Comparison of ENCODE assay signal across 8 mouse cellular contexts in genomic region chr9:107295616-107296015, GRCm38 (mm10). TPM values are rescaled to one million over a fixed set of nuclear protein-coding genes. Genes with fewer than 3 reads are reported as not detected.
DNase-seq lines count a peak whose midpoint lies in the region; ATAC-seq and TF ChIP-seq lines count a peak whose summit lies in the region.

No protein-coding gene starts in this region.

- 86% methylated on average over 4 of the region's 4 CpGs for WGBS in neural tube, embryonic 12.5 days
- WGBS in embryonic facial prominence, embryonic 15.5 days = 57% methylated on average over 4 of the region's 4 CpGs
- 11% methylated on average over 4 of the region's 4 CpGs for WGBS in liver, adult 2 months
- 88% methylated on average over 4 of the region's 4 CpGs for WGBS in neural tube, embryonic 13.5 days

- H3K27me3 ChIP-seq in neural tube, embryonic 12.5 days (replicated peaks) = peaks cover 12% of the 10 kb centered on the region
- H3K27me3 ChIP-seq in embryonic facial prominence, embryonic 15.5 days = 0 out of 2 replicates have a peak, but pooled peaks cover 8% of the 10 kb centered on the region
- H3K27me3 ChIP-seq in liver, adult 2 months (ENCODE audit: control insufficient read depth, insufficient read depth, low read length) = no peaks in the 10 kb centered on the region
- H3K27me3 ChIP-seq in neural tube, embryonic 13.5 days = peaks cover 18% of the 10 kb centered on the region

- peak overlapping the region; percentile 88 for H3K4me2 ChIP-seq in neural tube, embryonic 12.5 days (replicated peaks)
- peak overlapping the region; percentile 86; the same call in 1 of the 2 replicates for H3K4me2 ChIP-seq in embryonic facial prominence, embryonic 15.5 days (replicated peaks)
- peak overlapping the region; percentile 91 for H3K4me2 ChIP-seq in neural tube, embryonic 13.5 days

- TF ChIP-seq POLR2A in liver, adult 2 months (IDR thresholded peaks at IDR 0.05; ENCODE audit: extremely low read depth, insufficient read depth, low read length) = no peak

- no peak overlapping the region for H3K9ac ChIP-seq in neural tube, embryonic 12.5 days
- no peak overlapping the region for H3K9ac ChIP-seq in embryonic facial prominence, embryonic 15.5 days
- H3K9ac ChIP-seq in liver, adult 2 months (ENCODE audit: low read depth, low read length) = peak overlapping the region; percentile 76
- H3K9ac ChIP-seq in neural tube, embryonic 13.5 days = no peak overlapping the region

- no peak for DNase-seq in neural tube, embryonic 10.5 days (ENCODE audit: extremely low spot score, low spot score)
- no peak for DNase-seq in liver, adult 2 months (ENCODE audit: extremely low read depth, low read depth, low spot score)
- no peak for DNase-seq in gastrocnemius, adult 8-10 months (ENCODE audit: low spot score in 2 of 2)
- no peak for DNase-seq in kidney, postnatal 25 days

- no peak for TF ChIP-seq CTCF in liver, adult 2 months (IDR thresholded peaks at IDR 0.05; ENCODE audit: low read depth, low read length)

- peaks cover 9% of the 10 kb centered on the region; the same call in 1 of the 2 replicates for H3K79me2 ChIP-seq in liver, adult 2 months (ENCODE audit: control insufficient read depth, insufficient read depth, low read length)

- H3K9me3 ChIP-seq in neural tube, embryonic 12.5 days = no peaks in the 10 kb centered on the region
- no peaks in the 10 kb centered on the region for H3K9me3 ChIP-seq in embryonic facial prominence, embryonic 15.5 days (replicated peaks)
- no peaks in the 10 kb centered on the region for H3K9me3 ChIP-seq in neural tube, embryonic 13.5 days

- H3K4me1 ChIP-seq in neural tube, embryonic 12.5 days = peaks cover 17% of the 10 kb centered on the region
- peaks cover 31% of the 10 kb centered on the region for H3K4me1 ChIP-seq in embryonic facial prominence, embryonic 15.5 days
- peaks cover 18% of the 10 kb centered on the region; the same call in 1 of the 2 replicates for H3K4me1 ChIP-seq in liver, adult 2 months (ENCODE audit: control insufficient read depth, insufficient read depth, low read length)
- H3K4me1 ChIP-seq in neural tube, embryonic 13.5 days (replicated peaks) = peaks cover 28% of the 10 kb centered on the region

- H3K4me3 ChIP-seq in neural tube, embryonic 12.5 days = 0 out of 2 replicates have a peak overlapping the region, but pooled peaks have one; percentile 59
- H3K4me3 ChIP-seq in embryonic facial prominence, embryonic 15.5 days (replicated peaks) = peak overlapping the region; percentile 74; the same call in 1 of the 2 replicates
- peak overlapping the region; percentile 67 for H3K4me3 ChIP-seq in liver, adult 2 months (ENCODE audit: insufficient read depth, low read depth, low read length)
- peak overlapping the region; percentile 77; the same call in 1 of the 2 replicates for H3K4me3 ChIP-seq in neural tube, embryonic 13.5 days

- H3K27ac ChIP-seq in neural tube, embryonic 12.5 days = no peak overlapping the region
- peak overlapping the region; percentile 73; the same call in 1 of the 2 replicates for H3K27ac ChIP-seq in embryonic facial prominence, embryonic 15.5 days (replicated peaks)
- peak overlapping the region; percentile 98 for H3K27ac ChIP-seq in liver, adult 2 months (replicated peaks; ENCODE audit: insufficient read depth, low read depth, low read length)
- H3K27ac ChIP-seq in neural tube, embryonic 13.5 days (replicated peaks) = no peak overlapping the region

- peaks cover 1% of the 10 kb centered on the region for H3K36me3 ChIP-seq in neural tube, embryonic 12.5 days
- peaks cover 3% of the 10 kb centered on the region for H3K36me3 ChIP-seq in embryonic facial prominence, embryonic 15.5 days
- peaks cover 10% of the 10 kb centered on the region; the same call in 1 of the 2 replicates for H3K36me3 ChIP-seq in liver, adult 2 months (ENCODE audit: control insufficient read depth, insufficient read depth, low read length)
- H3K36me3 ChIP-seq in neural tube, embryonic 13.5 days = peaks cover 5% of the 10 kb centered on the region; the same call in 1 of the 2 replicates

- ATAC-seq in neural tube, embryonic 12.5 days (ENCODE audit: low FRiP score, low read depth) = no peak
- ATAC-seq in embryonic facial prominence, embryonic 15.5 days (ENCODE audit: insufficient number of reproducible peaks, low FRiP score, low TSS enrichment, low read depth) = no peak
- no peak for ATAC-seq in neural tube, embryonic 13.5 days (ENCODE audit: low read depth)
- ATAC-seq in granulocyte monocyte progenitor cell, adult 5-6 weeks (replicated peaks; ENCODE audit: poor library complexity, severe bottlenecking) = no peak

RNA-seq across cellular contexts. Expression of gene Cish, which starts 0.2 kb away (rescaled TPM):
- polyA plus RNA-seq in neural tube, embryonic 12.5 days (2016; fragmentation: Nextera tagmentation; extraction: Ambion mirVana) = 6.6 and 9.3 TPM in 2 replicates
- polyA plus RNA-seq in embryonic facial prominence, embryonic 15.5 days (2015; fragmentation: Nextera tagmentation; extraction: Ambion mirVana) = 14.4 and 18.9 TPM in 2 replicates
- total RNA-seq in liver, adult 2 months (2014; rRNA removed) = 0.55 and 1.7 TPM in 2 replicates
- polyA plus RNA-seq in liver, adult 2 months (2012; rRNA removed) = 10.1 and 32.8 TPM in 2 replicates
- polyA plus RNA-seq in neural tube, embryonic 13.5 days (2015; fragmentation: Nextera tagmentation; extraction: Ambion mirVana) = 8.7 and 9.2 TPM in 2 replicates
- total RNA-seq in granulocyte monocyte progenitor cell, adult 5-6 weeks (2014; fragmentation: Nextera tagmentation) = 0.24 and 18.2 TPM in 2 replicates
- 0.09 and 0.36 TPM in 2 replicates for total RNA-seq in granulocyte monocyte progenitor cell, adult 5-6 weeks (2017)
- 10 to 100 TPM in 3 of 4 experiments, 1 to 10 TPM in 1; 5.1 to 61.2 (median 22.7) TPM for total RNA-seq in gastrocnemius, adult 8-10 months (2022)

RNA-seq across cellular contexts. Expression of gene Mapkapk3, which starts 5.9 kb away (rescaled TPM):
- 3.5 and 3.7 TPM in 2 replicates for polyA plus RNA-seq in neural tube, embryonic 12.5 days (2016; fragmentation: Nextera tagmentation; extraction: Ambion mirVana)
- 22.2 and 24.0 TPM in 2 replicates for polyA plus RNA-seq in embryonic facial prominence, embryonic 15.5 days (2015; fragmentation: Nextera tagmentation; extraction: Ambion mirVana)
- 1.8 and 3.4 TPM in 2 replicates for total RNA-seq in liver, adult 2 months (2014; rRNA removed)
- polyA plus RNA-seq in liver, adult 2 months (2012; rRNA removed) = 3.9 and 6.0 TPM in 2 replicates
- polyA plus RNA-seq in neural tube, embryonic 13.5 days (2015; fragmentation: Nextera tagmentation; extraction: Ambion mirVana) = 1.8 and 2.4 TPM in 2 replicates
- total RNA-seq in granulocyte monocyte progenitor cell, adult 5-6 weeks (2014; fragmentation: Nextera tagmentation) = 186 and 231 TPM in 2 replicates
- 191 and 207 TPM in 2 replicates for total RNA-seq in granulocyte monocyte progenitor cell, adult 5-6 weeks (2017)
- total RNA-seq in gastrocnemius, adult 8-10 months (2022) = 10 to 100 TPM; 33.6 to 41.0 (median 36.0) TPM

RNA-seq across cellular contexts. Expression of gene Hemk1, which starts 42.5 kb away (rescaled TPM):
- polyA plus RNA-seq in neural tube, embryonic 12.5 days (2016; fragmentation: Nextera tagmentation; extraction: Ambion mirVana) = 14.2 and 15.5 TPM in 2 replicates
- polyA plus RNA-seq in embryonic facial prominence, embryonic 15.5 days (2015; fragmentation: Nextera tagmentation; extraction: Ambion mirVana) = 11.7 and 12.3 TPM in 2 replicates
- 14.4 and 18.4 TPM in 2 replicates for total RNA-seq in liver, adult 2 months (2014; rRNA removed)
- 19.6 and 28.1 TPM in 2 replicates for polyA plus RNA-seq in liver, adult 2 months (2012; rRNA removed)
- polyA plus RNA-seq in neural tube, embryonic 13.5 days (2015; fragmentation: Nextera tagmentation; extraction: Ambion mirVana) = 13.0 and 15.0 TPM in 2 replicates
- total RNA-seq in granulocyte monocyte progenitor cell, adult 5-6 weeks (2014; fragmentation: Nextera tagmentation) = 12.0 and 32.9 TPM in 2 replicates
- 6.0 and 11.3 TPM in 2 replicates for total RNA-seq in granulocyte monocyte progenitor cell, adult 5-6 weeks (2017)
- total RNA-seq in gastrocnemius, adult 8-10 months (2022) = 10 to 100 TPM in 3 of 4 experiments, 1 to 10 TPM in 1; 9.6 to 16.3 (median 11.7) TPM

RNA-seq across cellular contexts. Expression of gene 6430571L13Rik, which starts 44.8 kb away (rescaled TPM):
- 4.1 and 4.8 TPM in 2 replicates for polyA plus RNA-seq in neural tube, embryonic 12.5 days (2016; fragmentation: Nextera tagmentation; extraction: Ambion mirVana)
- 0.91 and 0.97 TPM in 2 replicates for polyA plus RNA-seq in embryonic facial prominence, embryonic 15.5 days (2015; fragmentation: Nextera tagmentation; extraction: Ambion mirVana)
- 0.46 and 0.67 TPM in 2 replicates for total RNA-seq in liver, adult 2 months (2014; rRNA removed)
- polyA plus RNA-seq in liver, adult 2 months (2012; rRNA removed) = 1.2 and 1.6 TPM in 2 replicates
- 6.4 and 6.5 TPM in 2 replicates for polyA plus RNA-seq in neural tube, embryonic 13.5 days (2015; fragmentation: Nextera tagmentation; extraction: Ambion mirVana)
- total RNA-seq in granulocyte monocyte progenitor cell, adult 5-6 weeks (2014; fragmentation: Nextera tagmentation) = not detected in 2 replicates
- total RNA-seq in granulocyte monocyte progenitor cell, adult 5-6 weeks (2017) = not detected in 2 replicates
- total RNA-seq in gastrocnemius, adult 8-10 months (2022) = 10 to 100 TPM; 29.0 to 53.2 (median 38.4) TPM

Comparison
In these comparisons a context has a peak if more than half of its experiments do, and no peak if none do; other contexts are left out.
1. H3K27ac ChIP-seq: peak in embryonic facial prominence, embryonic 15.5 days (single experiment) and liver, adult 2 months (single experiment); none in neural tube, embryonic 12.5 days (single experiment) and neural tube, embryonic 13.5 days (single experiment).
2. Peak in every context shown above with its lines, with median percentiles within 50 percentile points of each other: H3K4me2 ChIP-seq and H3K4me3 ChIP-seq.